Mouse (Mus musculus) G1E-ER4 (cell line): ENCODE data around the gene Gab2. TPM values are rescaled to one million over a fixed set of nuclear protein-coding genes. Genes with fewer than 3 reads are reported as not detected.

Source experiments
- GATA1 ChIP-seq: IDR thresholded peaks from one replicate; pipeline ENCODE4 v1.8.0; 2012; ENCODE audit warnings: low read length, inconsistent platforms
- polyA plus RNA-seq: library from polyadenylated mRNA; stranded (reverse); fragments of >175 nt; gene quantifications from 2 replicates; pipeline ENCODE4 v1.2.3, GENCODE M21; 2012

Gene Gab2
- polyA plus RNA-seq, 1 experiment, result 5.2 TPM

DNA sequence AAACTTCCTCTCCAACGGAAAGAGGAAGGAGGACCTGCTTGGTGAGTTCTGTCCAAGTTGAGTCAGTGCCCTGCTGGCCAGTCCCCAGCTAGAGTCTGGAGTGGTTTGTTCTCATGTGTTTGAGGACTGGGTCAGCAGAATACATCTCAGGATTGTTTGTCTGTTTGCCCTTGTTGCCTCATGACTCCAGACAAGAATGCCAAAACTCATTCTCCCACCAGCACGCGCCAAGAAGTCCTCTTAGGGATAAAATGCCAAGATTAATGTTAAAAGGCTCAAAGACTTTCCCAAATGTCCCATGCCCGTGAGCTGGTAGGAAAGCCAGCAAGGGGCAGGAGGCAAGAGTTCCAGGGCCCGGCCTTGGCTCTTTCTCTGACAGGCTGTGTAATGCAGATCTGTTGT, 275.5 kb downstream of the Gab2 start:
- no peak for TF ChIP-seq GATA1

DNA sequence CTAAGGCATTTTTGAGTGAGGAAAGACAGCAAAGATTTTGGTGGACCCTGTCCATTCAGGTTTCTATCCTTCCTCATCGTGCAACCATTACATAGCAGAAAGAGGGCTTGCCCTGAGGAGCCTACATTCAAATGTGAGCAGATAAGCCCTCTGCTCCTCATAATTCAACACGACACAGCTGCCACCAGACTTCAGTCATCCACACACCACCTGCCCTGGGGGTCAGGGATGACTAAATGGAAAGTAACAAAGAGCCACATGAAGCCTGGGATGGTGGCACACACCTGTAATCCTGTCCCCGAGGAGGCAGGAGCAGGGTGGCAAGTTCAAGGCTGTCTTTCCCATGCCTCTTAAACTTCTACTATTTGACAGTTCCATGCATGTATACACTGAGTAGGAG, 276.5 kb downstream of the Gab2 start:
- TF ChIP-seq GATA1, result no peak

DNA sequence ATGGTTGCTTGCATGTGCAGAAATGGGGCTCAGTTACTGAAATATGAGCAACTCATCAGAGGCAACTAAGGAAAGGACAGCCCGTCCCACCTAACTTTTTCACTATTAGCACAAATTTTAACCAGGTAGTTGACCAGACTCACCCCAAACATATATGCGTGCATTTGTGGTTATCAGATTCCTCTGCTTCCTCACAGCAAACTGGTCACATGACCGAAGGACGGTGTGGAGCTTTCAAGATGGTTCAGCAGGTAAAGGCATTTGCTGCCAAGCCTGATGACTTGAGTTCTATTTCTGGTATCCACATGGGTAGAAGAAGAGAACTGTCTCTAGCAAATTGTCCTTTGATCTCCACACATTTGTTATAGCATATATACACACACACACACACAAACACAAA, 277.0 kb downstream of the Gab2 start:
- TF ChIP-seq GATA1, result no peak

Other genes starting within 250 kb of the Gab2 start
- 16.7 and 23.6 TPM in 2 replicates for gene Nars2, start 130.1 kb upstream of the Gab2 start, polyA plus RNA-seq